Mouse (Mus musculus): ENCODE measurements around the gene 1700016D06Rik.
"Not testable (repeated sequence)": the region's sequence is repeated elsewhere in the genome, so short reads cannot be mapped to it uniquely, and the experiment has no call there.

Gene 1700016D06Rik

GRCm38 (mm10) chr8:11700060-11701032 lies 517 bp downstream of the 1700016D06Rik start:
- peak; percentile 82 for DNase-seq

GRCm38 (mm10) chr8:11699442-11700001 lies 1.3 kb downstream of the 1700016D06Rik start:
- no peak for DNase-seq

- no peak for DNase-seq
Measured at GRCm38 (mm10) chr8:11697467-11697866, 3.4 kb downstream of the 1700016D06Rik start.

- no peak for DNase-seq
Measured at GRCm38 (mm10) chr8:11696176-11696575, 4.7 kb downstream of the 1700016D06Rik start.

- peak; percentile 8 for DNase-seq
Measured at GRCm38 (mm10) chr8:11693972-11694371, 6.9 kb downstream of the 1700016D06Rik start.

- peak; percentile 14 for DNase-seq
Measured at GRCm38 (mm10) chr8:11692455-11692854, 8.4 kb downstream of the 1700016D06Rik start.

- DNase-seq = no peak
Measured at GRCm38 (mm10) chr8:11691761-11692160, 9.1 kb downstream of the 1700016D06Rik start.

GRCm38 (mm10) chr8:11691284-11691683 lies 9.6 kb downstream of the 1700016D06Rik start:
- DNase-seq = no peak

GRCm38 (mm10) chr8:11689945-11690344 lies 10.9 kb downstream of the 1700016D06Rik start:
- no peak for DNase-seq

GRCm38 (mm10) chr8:11687251-11687650 lies 13.6 kb downstream of the 1700016D06Rik start:
- DNase-seq = no peak

- no peak for DNase-seq
Measured at GRCm38 (mm10) chr8:11684558-11684957, 16.3 kb downstream of the 1700016D06Rik start.

- DNase-seq = no peak
Measured at GRCm38 (mm10) chr8:11668308-11668707, 32.6 kb downstream of the 1700016D06Rik start.

GRCm38 (mm10) chr8:11666023-11666716 lies 34.7 kb downstream of the 1700016D06Rik start:
- DNase-seq = not testable (repeated sequence)

GRCm38 (mm10) chr8:11661969-11662368 lies 38.9 kb downstream of the 1700016D06Rik start:
- no peak for DNase-seq

GRCm38 (mm10) chr8:11650021-11650420 lies 50.8 kb downstream of the 1700016D06Rik start:
- DNase-seq = no peak

GRCm38 (mm10) chr8:11643123-11643522 lies 57.7 kb downstream of the 1700016D06Rik start:
- no peak for DNase-seq

GRCm38 (mm10) chr8:11640606-11641005 lies 60.3 kb downstream of the 1700016D06Rik start:
- DNase-seq = no peak

GRCm38 (mm10) chr8:11637531-11637930 lies 63.3 kb downstream of the 1700016D06Rik start:
- no peak for DNase-seq

GRCm38 (mm10) chr8:11636324-11637057 lies 64.4 kb downstream of the 1700016D06Rik start:
- DNase-seq = peak; percentile 91

- DNase-seq = peak; percentile 96
Measured at GRCm38 (mm10) chr8:11635611-11636081, 65.2 kb downstream of the 1700016D06Rik start, which contains the start of gene Ankrd10. Ankrd10 (minus strand) TSS chr8:11635757.

GRCm38 (mm10) chr8:11635012-11635577 lies 65.8 kb downstream of the 1700016D06Rik start:
- peak; percentile 89 for DNase-seq
